Comparison of ENCODE assay signal across 12 mouse cellular contexts in the genomic region with DNA sequence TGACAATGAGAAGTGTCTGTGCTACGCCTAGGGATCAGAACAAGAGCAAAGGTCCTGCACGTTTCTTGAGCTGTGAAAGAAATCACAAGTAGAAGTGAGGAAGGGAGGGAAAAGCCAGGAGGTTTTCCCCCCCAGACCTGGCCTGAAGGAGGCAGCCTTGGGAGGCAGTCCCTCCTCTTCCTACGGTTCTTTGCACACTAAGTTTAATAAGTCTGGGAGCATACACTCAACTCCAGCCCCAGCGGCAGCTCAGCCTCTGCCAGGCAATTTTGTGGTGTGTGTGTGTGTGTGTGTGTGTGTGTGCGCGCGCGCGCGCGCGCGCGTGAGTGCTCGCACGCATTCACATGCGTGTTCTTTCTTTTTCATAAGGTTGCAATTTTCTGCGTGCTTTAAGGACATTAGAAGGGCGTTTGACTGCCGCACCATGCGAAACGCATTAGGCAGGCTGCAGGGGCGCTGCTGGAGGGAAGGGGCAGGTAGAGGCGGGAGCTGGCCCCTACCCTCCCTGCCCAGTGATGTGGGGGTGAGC. TPM values are rescaled to one million over a fixed set of nuclear protein-coding genes. Genes with fewer than 3 reads are reported as not detected.
A peak's percentile ranks its signal among the peaks of the same experiment; 100 is the strongest.
DNase-seq lines count a peak whose midpoint lies in the region; ATAC-seq and TF ChIP-seq lines count a peak whose summit lies in the region.
"Had no signal": no experiment of that assay in that cellular context is flagged by ENCODE, and none has a peak within 500 bp of the region (broad histone marks: within the 10 kb centered on the region; RNA-seq: fewer than 3 reads in every experiment).

No protein-coding gene starts in this region.

- TF ChIP-seq CTCF in forebrain, postnatal 0 days (IDR thresholded peaks at IDR 0.05; ENCODE audit: low read depth), result no peak

- intact Hi-C loops in heart, postnatal 36 days (cut with DNase I), result loop anchor here (2.0 kb wide), 1 partner anchor 16 kb away; no protein-coding TSS in a partner anchor

- DNase-seq in heart, postnatal 36 days, result no peak
- peak; percentile 24 for DNase-seq in NIH3T3 (ENCODE audit: low read depth)
- peak; percentile 39 for DNase-seq in forebrain, postnatal 0 days
- no peak for DNase-seq in left cerebral cortex, adult 11 months (ENCODE audit: low spot score)
- DNase-seq in frontal cortex, postnatal 14 days (ENCODE audit: low spot score in 2 of 2), result no peak
- no peak for DNase-seq in ovary, postnatal 10 days (ENCODE audit: low spot score)
- DNase-seq: adrenal gland, postnatal 36 days; kidney, postnatal 14 days; right cerebral cortex, adult 18-20 months had no signal

- H3K4me2 ChIP-seq in heart, embryonic 15.5 days, result peak overlapping the region; percentile 62
- H3K4me2 ChIP-seq in forebrain, postnatal 0 days (ENCODE audit: low read depth), result peak overlapping the region; percentile 44
- H3K4me2 ChIP-seq in midbrain, embryonic 12.5 days (replicated peaks), result peak overlapping the region; percentile 19; the same call in 1 of the 2 replicates
- H3K4me2 ChIP-seq: liver, embryonic 15.5 days had no signal

- H3K27ac ChIP-seq in heart, embryonic 15.5 days, result no peak overlapping the region
- no peak overlapping the region for H3K27ac ChIP-seq in forebrain, postnatal 0 days (ENCODE audit: low read depth, low read length)
- no peak overlapping the region for H3K27ac ChIP-seq in midbrain, embryonic 12.5 days (replicated peaks)
- H3K27ac ChIP-seq: liver, embryonic 15.5 days had no signal

- H3K4me3 ChIP-seq in heart, embryonic 15.5 days, result peak overlapping the region; percentile 38
- H3K4me3 ChIP-seq in forebrain, postnatal 0 days (ENCODE audit: low read depth, low read length), result peak overlapping the region; percentile 26
- peak overlapping the region; percentile 17; the same call in 1 of the 2 replicates for H3K4me3 ChIP-seq in midbrain, embryonic 12.5 days
- H3K4me3 ChIP-seq: liver, embryonic 15.5 days had no signal

- no peaks in the 10 kb centered on the region for H3K36me3 ChIP-seq in heart, embryonic 15.5 days
- H3K36me3 ChIP-seq in forebrain, postnatal 0 days (ENCODE audit: insufficient read depth), result no peaks in the 10 kb centered on the region
- no peaks in the 10 kb centered on the region for H3K36me3 ChIP-seq in midbrain, embryonic 12.5 days
- H3K36me3 ChIP-seq: liver, embryonic 15.5 days had no signal

- peaks cover 26% of the 10 kb centered on the region for H3K4me1 ChIP-seq in heart, embryonic 15.5 days (replicated peaks)
- no peaks in the 10 kb centered on the region for H3K4me1 ChIP-seq in forebrain, postnatal 0 days (ENCODE audit: insufficient read depth)
- peaks cover 15% of the 10 kb centered on the region for H3K4me1 ChIP-seq in midbrain, embryonic 12.5 days

- WGBS in heart, embryonic 15.5 days, result 2% methylated on average over 24 of the region's 24 CpGs
- WGBS in forebrain, postnatal 0 days, result 3% methylated on average over 24 of the region's 24 CpGs
- 1% methylated on average over 24 of the region's 24 CpGs for WGBS in midbrain, embryonic 12.5 days

- no peak overlapping the region for H3K9ac ChIP-seq in heart, embryonic 15.5 days
- peak overlapping the region; percentile 25; the same call in 1 of the 2 replicates for H3K9ac ChIP-seq in forebrain, postnatal 0 days
- H3K9ac ChIP-seq in midbrain, embryonic 12.5 days (replicated peaks), result no peak overlapping the region; the same call in 1 of the 2 replicates
- H3K9ac ChIP-seq: liver, embryonic 15.5 days had no signal

- peaks cover 90% of the 10 kb centered on the region for H3K27me3 ChIP-seq in heart, embryonic 15.5 days
- H3K27me3 ChIP-seq in forebrain, postnatal 0 days (ENCODE audit: insufficient read depth, low read length), result peaks cover 66% of the 10 kb centered on the region
- peaks cover 92% of the 10 kb centered on the region for H3K27me3 ChIP-seq in midbrain, embryonic 12.5 days

- H3K9me3 ChIP-seq in heart, embryonic 15.5 days (replicated peaks), result no peaks in the 10 kb centered on the region
- no peaks in the 10 kb centered on the region for H3K9me3 ChIP-seq in forebrain, postnatal 0 days (ENCODE audit: low read length)
- H3K9me3 ChIP-seq in midbrain, embryonic 12.5 days, result 0 out of 2 replicates have a peak, but pooled peaks cover 4% of the 10 kb centered on the region
- H3K9me3 ChIP-seq: liver, embryonic 15.5 days had no signal

- no peak for ATAC-seq in heart, embryonic 15.5 days (replicated peaks; ENCODE audit: insufficient number of reproducible peaks, insufficient read depth, low FRiP score, low read depth)
- peak; percentile 14; the same call in 1 of the 2 replicates for ATAC-seq in forebrain, postnatal 0 days
- ATAC-seq in midbrain, embryonic 12.5 days (ENCODE audit: low FRiP score, low read depth), result no peak

RNA-seq across cellular contexts. Expression of gene Barx1, which starts 9.6 kb away (rescaled TPM):
- polyA plus RNA-seq in heart, embryonic 15.5 days (2015; fragmentation: Nextera tagmentation; extraction: Ambion mirVana), result 0.20 and 0.48 TPM in 2 replicates
- total RNA-seq in heart, postnatal 36 days (2021), result not detected
- not detected in 2 replicates for total RNA-seq in forebrain, postnatal 0 days (2014; rRNA removed)
- polyA plus RNA-seq in forebrain, postnatal 0 days (2015; fragmentation: Nextera tagmentation; extraction: Ambion mirVana), result not detected in 2 replicates
- polyA plus RNA-seq in midbrain, embryonic 12.5 days (2016; fragmentation: Nextera tagmentation; extraction: Ambion mirVana), result 0.21 and 0.29 TPM in 2 replicates
- total RNA-seq: adrenal gland, postnatal 36 days had no signal

RNA-seq across cellular contexts. Expression of gene Ptpdc1, which starts 46.9 kb away (rescaled TPM):
- polyA plus RNA-seq in heart, embryonic 15.5 days (2015; fragmentation: Nextera tagmentation; extraction: Ambion mirVana), result 4.6 and 7.4 TPM in 2 replicates
- 1 to 10 TPM; 4.6 to 5.4 TPM for total RNA-seq in heart, postnatal 36 days (2021)
- total RNA-seq in forebrain, postnatal 0 days (2014; rRNA removed), result 19.5 and 36.4 TPM in 2 replicates
- polyA plus RNA-seq in forebrain, postnatal 0 days (2015; fragmentation: Nextera tagmentation; extraction: Ambion mirVana), result 8.5 and 12.4 TPM in 2 replicates
- polyA plus RNA-seq in midbrain, embryonic 12.5 days (2016; fragmentation: Nextera tagmentation; extraction: Ambion mirVana), result 16.9 and 20.9 TPM in 2 replicates

Comparison
In these comparisons a context has a peak if more than half of its experiments do, and no peak if none do; other contexts are left out.
1. DNase-seq: peak in NIH3T3 (single experiment) and forebrain, postnatal 0 days (single experiment); none in heart, postnatal 36 days (0 of 2), left cerebral cortex, adult 11 months (single experiment), frontal cortex, postnatal 14 days (0 of 2) and ovary, postnatal 10 days (single experiment).
2. Peak in every context shown above with its lines, with median percentiles within 50 percentile points of each other: H3K4me2 ChIP-seq and H3K4me3 ChIP-seq.